In genomic region chr6:37871137-37871851, GRCm38 (mm10) we compare ENCODE assay signal across 8 mouse cellular contexts. TPM values are rescaled to one million over a fixed set of nuclear protein-coding genes. Genes with fewer than 3 reads are reported as not detected.
A peak's percentile ranks its signal among the peaks of the same experiment; 100 is the strongest.
DNase-seq lines count a peak whose midpoint lies in the region; ATAC-seq lines count a peak whose summit lies in the region.

No protein-coding gene starts in this region.

- no peaks in the 10 kb centered on the region for H3K4me1 ChIP-seq in embryonic facial prominence, embryonic 13.5 days
- H3K4me1 ChIP-seq in liver, embryonic 12.5 days: peaks cover 13% of the 10 kb centered on the region
- H3K4me1 ChIP-seq in stomach, embryonic 14.5 days (ENCODE audit: control insufficient read depth, insufficient read depth, low read length): no peaks in the 10 kb centered on the region

- under 1% methylated on average over 69 of the region's 70 CpGs for WGBS in embryonic facial prominence, embryonic 13.5 days
- 1% methylated on average over 66 of the region's 70 CpGs for WGBS in liver, embryonic 12.5 days (ENCODE audit: insufficient replicate concordance)
- WGBS in stomach, embryonic 14.5 days: under 1% methylated on average over 61 of the region's 70 CpGs

- H3K27ac ChIP-seq in embryonic facial prominence, embryonic 13.5 days: peak overlapping the region; percentile 98
- peak overlapping the region; percentile 96 for H3K27ac ChIP-seq in liver, embryonic 12.5 days
- peak overlapping the region; percentile 98 for H3K27ac ChIP-seq in stomach, embryonic 14.5 days (ENCODE audit: low read length)

- H3K4me2 ChIP-seq in embryonic facial prominence, embryonic 13.5 days: peak overlapping the region; percentile 55
- H3K4me2 ChIP-seq in liver, embryonic 12.5 days: peak overlapping the region; percentile 83
- H3K4me2 ChIP-seq in stomach, embryonic 14.5 days (replicated peaks; ENCODE audit: low read depth, low read length): peak overlapping the region; percentile 33

- peaks cover 38% of the 10 kb centered on the region for H3K36me3 ChIP-seq in embryonic facial prominence, embryonic 13.5 days
- peaks cover 38% of the 10 kb centered on the region for H3K36me3 ChIP-seq in liver, embryonic 12.5 days
- H3K36me3 ChIP-seq in stomach, embryonic 14.5 days (ENCODE audit: control insufficient read depth, insufficient read depth, low read length): no peaks in the 10 kb centered on the region; the same call in 1 of the 2 replicates

- H3K9me3 ChIP-seq in embryonic facial prominence, embryonic 13.5 days: peaks cover 37% of the 10 kb centered on the region
- peaks cover 40% of the 10 kb centered on the region for H3K9me3 ChIP-seq in liver, embryonic 12.5 days (replicated peaks)
- H3K9me3 ChIP-seq in stomach, embryonic 14.5 days (ENCODE audit: control insufficient read depth, low read depth, low read length): peaks cover 36% of the 10 kb centered on the region; the same call in 1 of the 2 replicates

- H3K27me3 ChIP-seq in embryonic facial prominence, embryonic 13.5 days: no peaks in the 10 kb centered on the region
- H3K27me3 ChIP-seq in liver, embryonic 12.5 days (replicated peaks): no peaks in the 10 kb centered on the region
- H3K27me3 ChIP-seq in stomach, embryonic 14.5 days (ENCODE audit: control insufficient read depth, insufficient read depth, low read length): no peaks in the 10 kb centered on the region

- H3K4me3 ChIP-seq in embryonic facial prominence, embryonic 13.5 days: peak overlapping the region; percentile 86
- H3K4me3 ChIP-seq in liver, embryonic 12.5 days: peak overlapping the region; percentile 78
- peak overlapping the region; percentile 96 for H3K4me3 ChIP-seq in stomach, embryonic 14.5 days (ENCODE audit: low read depth, low read length)

- peak; percentile 16; the same call in 1 of the 2 replicates for ATAC-seq in embryonic facial prominence, embryonic 13.5 days (ENCODE audit: insufficient number of reproducible peaks, insufficient read depth, low FRiP score, low TSS enrichment, low read depth)
- peak; percentile 16 for ATAC-seq in liver, embryonic 12.5 days
- peak; percentile 29 for ATAC-seq in stomach, embryonic 14.5 days (ENCODE audit: insufficient number of reproducible peaks, insufficient read depth, low FRiP score, low read depth)

- peak; percentile 15 to 60 for DNase-seq in urinary bladder, adult 18-20 months (ENCODE audit: low spot score in 2 of 2)
- DNase-seq in urinary bladder, postnatal 10 days (ENCODE audit: low spot score): no peak
- DNase-seq in heart, adult 8-10 months (ENCODE audit: low spot score): peak; percentile 35
- peak; percentile 53 for DNase-seq in kidney, adult 9 months
- peak; percentile 42 to 62 for DNase-seq in natural killer cell, adult 2 months (ENCODE audit: low spot score in 2 of 2)

- H3K9ac ChIP-seq in embryonic facial prominence, embryonic 13.5 days: peak overlapping the region; percentile 97
- H3K9ac ChIP-seq in liver, embryonic 12.5 days: peak overlapping the region; percentile 95
- peak overlapping the region; percentile 95 for H3K9ac ChIP-seq in stomach, embryonic 14.5 days (replicated peaks; ENCODE audit: low read depth, low read length)

RNA-seq across cellular contexts. Expression of gene Trim24, which starts 0.7 kb away (rescaled TPM):
- polyA plus RNA-seq in embryonic facial prominence, embryonic 13.5 days (2015; fragmentation: Nextera tagmentation; extraction: Ambion mirVana): 17.3 and 18.8 TPM in 2 replicates
- 10 to 100 TPM; 30.8 to 36.8 (median 34.0) TPM for total RNA-seq in heart, adult 8-10 months (2022)
- polyA plus RNA-seq in liver, embryonic 12.5 days (2016; fragmentation: Nextera tagmentation; extraction: Ambion mirVana): 8.8 and 9.3 TPM in 2 replicates
- 26.7 and 26.9 TPM in 2 replicates for polyA plus RNA-seq in stomach, embryonic 14.5 days (2014; fragmentation: Nextera tagmentation; extraction: Ambion mirVana)

Comparison
In these comparisons a context has a peak if more than half of its experiments do, and no peak if none do; other contexts are left out.
1. H3K4me2 ChIP-seq: peak in every context shown above with its lines; median percentile 83 in liver, embryonic 12.5 days; 55 in embryonic facial prominence, embryonic 13.5 days; 33 in stomach, embryonic 14.5 days.